7 mouse cellular contexts compared by ENCODE assay signal in the genomic region with DNA sequence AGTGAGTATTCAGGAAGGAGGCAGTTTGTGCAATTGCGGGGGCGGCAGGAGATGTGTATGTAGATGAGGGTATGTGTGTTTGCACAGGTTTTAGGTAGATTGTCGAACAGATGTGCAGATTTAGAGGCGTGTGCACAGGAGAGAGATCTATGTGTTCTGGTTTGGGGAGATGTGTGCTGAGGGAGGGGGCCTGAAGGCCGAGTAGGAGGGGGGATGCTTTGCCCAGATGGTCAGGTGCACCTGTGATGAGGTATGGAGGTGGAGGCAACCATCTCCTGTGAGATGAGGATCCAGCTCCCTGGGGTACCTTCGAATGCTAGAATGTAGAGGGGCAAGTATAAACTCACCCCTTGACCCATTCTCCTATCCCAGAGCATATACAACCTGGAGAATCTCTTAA. TPM values are rescaled to one million over a fixed set of nuclear protein-coding genes. Genes with fewer than 3 reads are reported as not detected.
A peak's percentile ranks its signal among the peaks of the same experiment; 100 is the strongest.
DNase-seq lines count a peak whose midpoint lies in the region; ATAC-seq lines count a peak whose summit lies in the region.

No protein-coding gene starts in this region.

- peak overlapping the region; percentile 89 for H3K4me2 ChIP-seq in neural tube, embryonic 11.5 days (ENCODE audit: low read depth)
- H3K4me2 ChIP-seq in forebrain, embryonic 12.5 days, result peak overlapping the region; percentile 88
- peak overlapping the region; percentile 89 for H3K4me2 ChIP-seq in limb, embryonic 13.5 days (replicated peaks)
- peak overlapping the region; percentile 87 for H3K4me2 ChIP-seq in stomach, embryonic 15.5 days

- peak; percentile 21; the same call in 1 of the 2 replicates for ATAC-seq in neural tube, embryonic 11.5 days (ENCODE audit: insufficient read depth, low FRiP score, low TSS enrichment)
- peak; percentile 25 for ATAC-seq in forebrain, embryonic 12.5 days (ENCODE audit: low FRiP score)
- no peak for ATAC-seq in limb, embryonic 13.5 days (ENCODE audit: low FRiP score, low read depth)
- no peak for ATAC-seq in stomach, embryonic 15.5 days (ENCODE audit: insufficient read depth, low FRiP score, low read depth)

- H3K9ac ChIP-seq in neural tube, embryonic 11.5 days (ENCODE audit: low read length), result peak overlapping the region; percentile 37
- peak overlapping the region; percentile 82 for H3K9ac ChIP-seq in forebrain, embryonic 12.5 days
- peak overlapping the region; percentile 77 for H3K9ac ChIP-seq in limb, embryonic 13.5 days
- H3K9ac ChIP-seq in stomach, embryonic 15.5 days, result peak overlapping the region; percentile 50

- peak overlapping the region; percentile 44 for H3K4me3 ChIP-seq in neural tube, embryonic 11.5 days (ENCODE audit: low read depth, low read length)
- peak overlapping the region; percentile 60 for H3K4me3 ChIP-seq in forebrain, embryonic 12.5 days (replicated peaks)
- H3K4me3 ChIP-seq in limb, embryonic 13.5 days, result peak overlapping the region; percentile 58
- H3K4me3 ChIP-seq in stomach, embryonic 15.5 days (replicated peaks), result peak overlapping the region; percentile 59

- no peak overlapping the region for H3K27ac ChIP-seq in neural tube, embryonic 11.5 days (ENCODE audit: low read depth, low read length)
- H3K27ac ChIP-seq in forebrain, embryonic 12.5 days, result peak overlapping the region; percentile 81
- peak overlapping the region; percentile 52 for H3K27ac ChIP-seq in limb, embryonic 13.5 days
- peak overlapping the region; percentile 51; the same call in 1 of the 2 replicates for H3K27ac ChIP-seq in stomach, embryonic 15.5 days

- no peak for DNase-seq in neural tube, embryonic 11.5 days (ENCODE audit: low spot score)
- DNase-seq in neural tube, embryonic 10.5 days (ENCODE audit: extremely low spot score, low spot score), result no peak
- no peak for DNase-seq in gastrocnemius, postnatal 25 days
- DNase-seq in adrenal gland, adult 8-10 months, result no peak

- H3K4me1 ChIP-seq in neural tube, embryonic 11.5 days (ENCODE audit: control insufficient read depth, insufficient read depth, low read length), result peaks cover 8% of the 10 kb centered on the region
- H3K4me1 ChIP-seq in forebrain, embryonic 12.5 days, result peaks cover 48% of the 10 kb centered on the region
- H3K4me1 ChIP-seq in limb, embryonic 13.5 days, result peaks cover 23% of the 10 kb centered on the region
- peaks cover 19% of the 10 kb centered on the region for H3K4me1 ChIP-seq in stomach, embryonic 15.5 days

- no peaks in the 10 kb centered on the region for H3K9me3 ChIP-seq in neural tube, embryonic 11.5 days (ENCODE audit: control insufficient read depth, low read length)
- H3K9me3 ChIP-seq in forebrain, embryonic 12.5 days, result no peaks in the 10 kb centered on the region
- H3K9me3 ChIP-seq in limb, embryonic 13.5 days, result no peaks in the 10 kb centered on the region
- H3K9me3 ChIP-seq in stomach, embryonic 15.5 days, result no peaks in the 10 kb centered on the region

- WGBS in neural tube, embryonic 11.5 days, result 9% methylated on average over 6 of the region's 6 CpGs
- WGBS in forebrain, embryonic 12.5 days, result 8% methylated on average over 6 of the region's 6 CpGs
- 12% methylated on average over 6 of the region's 6 CpGs for WGBS in limb, embryonic 13.5 days
- 7% methylated on average over 6 of the region's 6 CpGs for WGBS in stomach, embryonic 15.5 days

- H3K36me3 ChIP-seq in neural tube, embryonic 11.5 days (ENCODE audit: control insufficient read depth, insufficient read depth, low read length), result no peaks in the 10 kb centered on the region
- H3K36me3 ChIP-seq in forebrain, embryonic 12.5 days (replicated peaks), result no peaks in the 10 kb centered on the region; the same call in 1 of the 2 replicates
- H3K36me3 ChIP-seq in limb, embryonic 13.5 days, result peaks cover 16% of the 10 kb centered on the region
- H3K36me3 ChIP-seq in stomach, embryonic 15.5 days, result no peaks in the 10 kb centered on the region

- no peaks in the 10 kb centered on the region for H3K27me3 ChIP-seq in neural tube, embryonic 11.5 days (ENCODE audit: control insufficient read depth, insufficient read depth, low read length)
- H3K27me3 ChIP-seq in forebrain, embryonic 12.5 days, result no peaks in the 10 kb centered on the region
- no peaks in the 10 kb centered on the region for H3K27me3 ChIP-seq in limb, embryonic 13.5 days
- no peaks in the 10 kb centered on the region for H3K27me3 ChIP-seq in stomach, embryonic 15.5 days (replicated peaks)

RNA-seq across cellular contexts. Expression of a gene that starts 7.5 kb away (rescaled TPM):
- polyA plus RNA-seq in neural tube, embryonic 11.5 days (2014; fragmentation: Nextera tagmentation; extraction: Ambion mirVana), result 70.1 and 86.1 TPM in 2 replicates
- polyA plus RNA-seq in forebrain, embryonic 12.5 days (2016; fragmentation: Nextera tagmentation; extraction: Ambion mirVana), result 60.9 and 62.5 TPM in 2 replicates
- polyA plus RNA-seq in limb, embryonic 13.5 days (2015; fragmentation: Nextera tagmentation; extraction: Ambion mirVana), result 33.8 and 38.7 TPM in 2 replicates
- 49.9 and 51.1 TPM in 2 replicates for polyA plus RNA-seq in stomach, embryonic 15.5 days (2015; fragmentation: Nextera tagmentation; extraction: Ambion mirVana)
- 1 to 10 TPM; 4.8 TPM for total RNA-seq in gastrocnemius, postnatal 25 days (2021)
- 1,000 to 10,000 TPM in 1 of 4 experiments, 100 to 1,000 TPM in 3; 583 to 1,249 (median 833) TPM for total RNA-seq in adrenal gland, adult 8-10 months (2022)

RNA-seq across cellular contexts. Expression of a gene that starts 7.8 kb away (rescaled TPM):
- 8.7 and 8.9 TPM in 2 replicates for polyA plus RNA-seq in neural tube, embryonic 11.5 days (2014; fragmentation: Nextera tagmentation; extraction: Ambion mirVana)
- polyA plus RNA-seq in forebrain, embryonic 12.5 days (2016; fragmentation: Nextera tagmentation; extraction: Ambion mirVana), result 8.5 and 10.7 TPM in 2 replicates
- polyA plus RNA-seq in limb, embryonic 13.5 days (2015; fragmentation: Nextera tagmentation; extraction: Ambion mirVana), result 7.5 and 7.6 TPM in 2 replicates
- polyA plus RNA-seq in stomach, embryonic 15.5 days (2015; fragmentation: Nextera tagmentation; extraction: Ambion mirVana), result 9.8 and 12.3 TPM in 2 replicates
- total RNA-seq in gastrocnemius, postnatal 25 days (2021), result 1 to 10 TPM; 2.7 to 3.8 TPM
- 10 to 100 TPM in 3 of 4 experiments, 1 to 10 TPM in 1; 9.2 to 17.5 (median 14.6) TPM for total RNA-seq in adrenal gland, adult 8-10 months (2022)

RNA-seq across cellular contexts. Expression of a gene that starts 36.2 kb away (rescaled TPM):
- not detected in 2 replicates for polyA plus RNA-seq in neural tube, embryonic 11.5 days (2014; fragmentation: Nextera tagmentation; extraction: Ambion mirVana)
- polyA plus RNA-seq in forebrain, embryonic 12.5 days (2016; fragmentation: Nextera tagmentation; extraction: Ambion mirVana), result not detected in 2 replicates
- not detected in 2 replicates for polyA plus RNA-seq in limb, embryonic 13.5 days (2015; fragmentation: Nextera tagmentation; extraction: Ambion mirVana)
- polyA plus RNA-seq in stomach, embryonic 15.5 days (2015; fragmentation: Nextera tagmentation; extraction: Ambion mirVana), result not detected in 2 replicates
- total RNA-seq in gastrocnemius, postnatal 25 days (2021), result not detected
- not detected for total RNA-seq in adrenal gland, adult 8-10 months (2022)

RNA-seq across cellular contexts. Expression of a gene that starts 46.1 kb away (rescaled TPM):
- 2.8 and 4.4 TPM in 2 replicates for polyA plus RNA-seq in neural tube, embryonic 11.5 days (2014; fragmentation: Nextera tagmentation; extraction: Ambion mirVana)
- polyA plus RNA-seq in forebrain, embryonic 12.5 days (2016; fragmentation: Nextera tagmentation; extraction: Ambion mirVana), result 2.7 and 3.2 TPM in 2 replicates
- polyA plus RNA-seq in limb, embryonic 13.5 days (2015; fragmentation: Nextera tagmentation; extraction: Ambion mirVana), result 1.5 and 1.8 TPM in 2 replicates
- polyA plus RNA-seq in stomach, embryonic 15.5 days (2015; fragmentation: Nextera tagmentation; extraction: Ambion mirVana), result 0.90 and 1.6 TPM in 2 replicates
- total RNA-seq in gastrocnemius, postnatal 25 days (2021), result under 1 TPM; 0.64 to 0.67 TPM
- total RNA-seq in adrenal gland, adult 8-10 months (2022), result 1 to 10 TPM; 2.7 to 5.1 (median 3.9) TPM

Comparison
In these comparisons a context has a peak if more than half of its experiments do, and no peak if none do; other contexts are left out.
1. ATAC-seq: peak in neural tube, embryonic 11.5 days (single experiment) and forebrain, embryonic 12.5 days (single experiment); none in limb, embryonic 13.5 days (single experiment) and stomach, embryonic 15.5 days (single experiment).
2. Peak in every context shown above with its lines, with median percentiles within 50 percentile points of each other: H3K4me2 ChIP-seq, H3K4me3 ChIP-seq and H3K9ac ChIP-seq.